Mouse (Mus musculus) heart, adult 9 months (tissue): ENCODE measurements at regions not wholly inside any gene's neighbourhood (a gene's known extent, or its start where the extent isn't known, plus 50 kb on each side); places are given as distances from the start of the nearest gene placed in this dataset.

Experiments
- DNase-seq, 2 experiments: peaks; one replicate each; pipeline ENCODE4 v3.0.0; 2022; ENCODE audit warnings: low spot score in 2 of 2

GRCm38 (mm10) chr11:25157135-25157860 lies 1053.3 kb downstream of the 5730522E02Rik start:
- no peak for DNase-seq

DNA sequence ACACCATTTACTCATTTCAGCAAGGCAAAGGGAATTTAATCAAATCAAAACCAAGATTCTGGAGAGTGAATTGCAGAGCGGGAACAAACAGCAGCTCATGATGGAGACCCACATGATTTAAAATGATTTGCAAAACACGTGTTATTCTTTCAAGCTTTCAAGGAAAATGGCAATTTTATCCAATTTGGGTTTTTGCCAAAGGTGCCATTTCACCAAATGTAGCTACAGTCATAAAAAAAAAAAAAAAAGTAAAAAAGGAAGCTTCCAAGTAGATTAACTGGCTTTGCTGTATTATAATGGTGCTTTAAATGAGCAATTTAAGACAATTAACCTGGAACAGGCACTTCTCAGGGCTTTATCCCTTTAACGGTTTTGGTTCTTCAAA lies 1052.7 kb downstream of the 5730522E02Rik start:
- no peak for DNase-seq

GRCm38 (mm10) chr11:25158884-25159283 lies 1051.7 kb downstream of the 5730522E02Rik start:
- DNase-seq = no peak

DNA sequence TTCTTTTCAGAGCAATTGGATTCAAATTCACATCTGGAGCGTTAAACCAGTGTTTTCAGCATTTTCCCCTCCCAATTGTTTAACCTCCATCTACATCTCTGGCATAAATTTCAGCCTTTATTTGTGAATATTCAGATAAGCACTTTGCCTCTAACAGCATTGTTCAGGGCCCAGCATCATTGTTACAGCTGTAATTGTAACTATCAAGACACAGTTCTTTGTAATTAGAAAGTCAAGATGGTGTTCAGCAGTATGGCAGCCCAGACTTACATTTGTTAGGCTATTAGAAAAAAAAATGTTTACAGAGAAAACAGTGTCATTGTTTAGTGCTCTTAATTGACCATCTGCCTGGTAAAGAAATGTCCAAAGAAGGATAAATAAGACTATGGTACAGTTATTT lies 1042.6 kb downstream of the 5730522E02Rik start:
- DNase-seq = no peak

DNA sequence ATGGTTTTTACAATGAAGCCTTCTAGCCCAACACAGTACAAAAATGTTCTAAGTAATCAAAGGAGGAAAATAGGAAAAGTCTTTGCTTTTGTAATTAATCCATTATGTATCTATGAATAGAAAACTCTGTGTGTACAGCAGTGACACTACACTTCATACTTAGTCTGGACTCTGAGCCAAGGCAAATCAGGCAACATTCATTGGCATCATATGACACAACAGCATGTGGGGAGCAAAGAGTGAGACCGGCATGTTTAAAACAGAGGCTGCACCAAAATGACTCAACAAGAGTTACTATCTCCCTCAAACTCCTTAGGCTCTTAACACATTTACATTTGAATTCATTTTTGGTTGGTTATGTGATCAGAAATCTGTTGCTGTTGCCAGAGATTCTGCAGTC lies 1039.5 kb downstream of the 5730522E02Rik start:
- no peak for DNase-seq
